Mouse (Mus musculus) cerebellum, adult 2 months (tissue): ENCODE data around the gene Zfp933.

Source experiments
- CTCF ChIP-seq: fragments of 200-500 bp; IDR thresholded peaks from 2 replicates; pipeline ENCODE4 v1.5.1; 2011; ENCODE audit warnings: low read depth, mild to moderate bottlenecking, control low read depth, low read length, moderate library complexity, borderline replicate concordance; ENCODE audit not compliant: insufficient read depth
- POLR2A ChIP-seq: fragments of 200-500 bp; IDR thresholded peaks from 2 replicates; pipeline ENCODE4 v1.6.1; 2011; ENCODE audit warnings: low read length, control low read depth, borderline replicate concordance; ENCODE audit not compliant: insufficient read depth

DNA sequence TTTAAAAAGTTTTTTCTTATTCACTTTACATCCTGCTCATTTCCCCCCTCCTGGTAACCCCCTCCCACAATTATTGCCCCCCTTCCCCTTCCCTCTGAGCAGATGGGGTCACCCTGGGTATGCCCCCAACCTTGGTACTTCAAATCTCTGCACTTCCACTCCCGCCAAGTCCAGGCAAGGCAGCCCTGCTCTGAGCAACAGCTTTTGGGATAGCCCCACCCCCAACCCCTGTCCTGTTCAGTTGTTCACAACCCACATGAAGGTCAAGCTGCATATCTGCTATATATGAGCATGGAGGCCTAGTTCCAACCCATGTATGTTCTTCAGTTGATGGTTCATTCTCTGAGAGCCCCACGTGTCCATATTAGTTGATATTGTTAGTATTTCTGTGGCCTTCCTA is 2.6 kb upstream of the Zfp933 start:
- TF ChIP-seq POLR2A (no peak), CTCF (no peak)
